Mouse (Mus musculus): Measurements from ENCODE around the gene Arf5. TPM values are rescaled to one million over a fixed set of nuclear protein-coding genes. Genes with fewer than 3 reads are reported as not detected.

The Arf5 gene
- 106 and 427 TPM in 2 replicates for polyA plus RNA-seq (2021; fragmentation: Nextera tagmentation)
- long read RNA-seq, experiment 1, transcript Arf5-201 (6 exons, 1,116 nt): major isoform, 339 of 365 reads
- long read RNA-seq, experiment 1, partial matches to known transcripts: 19 of 365 reads
- long read RNA-seq, experiment 1, other reads (novel, unspliced or antisense): 7 of 365 reads
- long read RNA-seq, experiment 2, transcript Arf5-201 (6 exons, 1,116 nt): major isoform, 59 of 104 reads
- long read RNA-seq, experiment 2, partial matches to known transcripts: 38 of 104 reads
- long read RNA-seq, experiment 2, other reads (novel, unspliced or antisense): 6 of 104 reads

GRCm38 (mm10) chr6:28423313-28423712, at the start of gene Arf5:
TSS of gene Arf5 (plus strand) at chr6:28423560.

GRCm38 (mm10) chr6:28397681-28398203, 25.6 kb upstream of the Arf5 start, which contains the start of gene Zfp800:
TSS of gene Zfp800 (minus strand) at chr6:28398005.

GRCm38 (mm10) chr6:28427096-28427839, 3.9 kb downstream of the Arf5 start, which contains the start of gene Fscn3:
TSS of gene Fscn3 (plus strand) at chr6:28427789.

GRCm38 (mm10) chr6:28428290-28428689, 4.9 kb downstream of the Arf5 start, which contains the start of gene Gcc1:
TSS of gene Gcc1 (minus strand) at chr6:28428390.

GRCm38 (mm10) chr6:28449253-28449652, 25.9 kb downstream of the Arf5 start, which contains the start of gene Pax4:
TSS of gene Pax4 (minus strand) at chr6:28449353.

GRCm38 (mm10) chr6:28474839-28475238, 51.5 kb downstream of the Arf5 start, which contains the start of gene Snd1:
TSS of gene Snd1 (plus strand) at chr6:28475139.

Other genes with a start within 250 kb of the Arf5 start
- gene Zfp800, start 25.6 kb upstream of the Arf5 start, polyA plus RNA-seq (2021; fragmentation: Nextera tagmentation): 11.5 and 19.5 TPM in 2 replicates
- gene Fscn3, start 4.2 kb downstream of the Arf5 start, polyA plus RNA-seq (2021; fragmentation: Nextera tagmentation): not detected in 2 replicates
- 4.6 and 4.8 TPM in 2 replicates for gene Gcc1, start 4.8 kb downstream of the Arf5 start, polyA plus RNA-seq (2021; fragmentation: Nextera tagmentation)
- gene Pax4, start 25.8 kb downstream of the Arf5 start, polyA plus RNA-seq (2021; fragmentation: Nextera tagmentation): 0.21 TPM in 1 of 2 replicates, not detected in the other
- 25.2 and 33.2 TPM in 2 replicates for gene Snd1, start 51.6 kb downstream of the Arf5 start, polyA plus RNA-seq (2021; fragmentation: Nextera tagmentation)